Mouse (Mus musculus) hindbrain, embryonic 10.5 days (tissue): ENCODE results near the gene Iqce. TPM values are rescaled to one million over a fixed set of nuclear protein-coding genes. Genes with fewer than 3 reads are reported as not detected.

Experiments used
- DNase-seq: peaks from one replicate; pipeline ENCODE4 v3.0.0-alpha.2; 2017; ENCODE audit warnings: low spot score
- H3K27ac ChIP-seq: fragments of 300-500 bp; sonication (generic); 2 replicates; pipeline ENCODE4 v1.5.1; 2016; ENCODE audit warnings: mild to moderate bottlenecking, moderate library complexity
- H3K27me3 ChIP-seq: fragments of 300-500 bp; sonication (generic); 2 replicates; pipeline ENCODE4 v1.6.1; 2016; ENCODE audit warnings: mild to moderate bottlenecking; ENCODE audit not compliant: poor library complexity, insufficient read depth, severe bottlenecking
- H3K36me3 ChIP-seq: fragments of 300-500 bp; sonication (generic); 2 replicates; pipeline ENCODE4 v1.6.1; 2016; ENCODE audit warnings: mild to moderate bottlenecking, moderate library complexity
- H3K4me1 ChIP-seq: fragments of 300-500 bp; sonication (generic); replicated peaks from 2 replicates; pipeline ENCODE4 v1.6.1; 2016; ENCODE audit warnings: mild to moderate bottlenecking
- H3K4me3 ChIP-seq: fragments of 300-500 bp; sonication (generic); 2 replicates; pipeline ENCODE4 v1.5.1; 2016; ENCODE audit warnings: mild to moderate bottlenecking, moderate library complexity
- H3K9me3 ChIP-seq: fragments of 300-500 bp; sonication (generic); 2 replicates; pipeline ENCODE4 v1.6.1; 2016; ENCODE audit warnings: mild to moderate bottlenecking, moderate library complexity
- WGBS: fragments of 180-500 bp; shearing (Covaris S2); methylation state at CpG from one replicate; pipeline ENCODE4 v1.1.7; 2016; 5-methylcytosine and 5-hydroxymethylcytosine counted together
- polyA plus RNA-seq: library from polyadenylated mRNA; unstranded; fragments of >200 nt; fragmentation: Nextera tagmentation; extraction: Ambion mirVana; gene quantifications from 2 replicates; pipeline ENCODE4 v1.2.1, GENCODE M21; 2016

Gene Iqce
- 24.5 and 29.1 TPM in 2 replicates for polyA plus RNA-seq

GRCm38 (mm10) chr5:140702103-140702513 is at the start of gene Iqce:
Iqce (minus strand) TSS chr5:140702378.
- no peaks in the 10 kb centered on the region for H3K9me3 ChIP-seq
- WGBS: under 1% methylated on average over 33 of the region's 33 CpGs
- H3K4me3 ChIP-seq: peak within 1 kb of the TSS; percentile 83
- H3K27me3 ChIP-seq: no peaks in the 10 kb centered on the region
- peaks cover 64% of the 10 kb centered on the region for H3K4me1 ChIP-seq
- DNase-seq: peak; percentile 96
- H3K36me3 ChIP-seq: peaks cover 30% of the 10 kb centered on the region
- H3K27ac ChIP-seq: peak within 1 kb of the TSS; percentile 94

- no peak overlapping the region for H3K4me3 ChIP-seq
- 4% methylated on average over 1 of the region's 2 CpGs for WGBS
- H3K4me1 ChIP-seq: peaks cover 23% of the 10 kb centered on the region
- DNase-seq: no peak
- no peak overlapping the region for H3K27ac ChIP-seq
- peaks cover 11% of the 10 kb centered on the region; the same call in 1 of the 2 replicates for H3K36me3 ChIP-seq
- H3K27me3 ChIP-seq: no peaks in the 10 kb centered on the region
- H3K9me3 ChIP-seq: peaks cover 8% of the 10 kb centered on the region
Measured at GRCm38 (mm10) chr5:140750925-140751324, 48.7 kb upstream of the Iqce start.

- Histone ChIP-seq H3K9me3 (peaks cover 8% of the 10 kb centered on the region), H3K27me3 (no peaks in the 10 kb centered on the region), H3K4me1 (peaks cover 23% of the 10 kb centered on the region), H3K36me3 (peaks cover 8% of the 10 kb centered on the region; the same call in 1 of the 2 replicates), H3K27ac (peak overlapping the region; percentile 90), H3K4me3 (peak overlapping the region; percentile 47)
- WGBS: 18% methylated on average over 12 of the region's 12 CpGs
- peak; percentile 82 for DNase-seq
Measured at GRCm38 (mm10) chr5:140749062-140749875, 47.1 kb upstream of the Iqce start.

- Histone ChIP-seq H3K4me3 (no peak overlapping the region), H3K36me3 (peaks cover 8% of the 10 kb centered on the region; the same call in 1 of the 2 replicates), H3K9me3 (peaks cover 8% of the 10 kb centered on the region), H3K27me3 (no peaks in the 10 kb centered on the region), H3K4me1 (peaks cover 30% of the 10 kb centered on the region), H3K27ac (peak overlapping the region; percentile 90)
- DNase-seq: no peak
- WGBS: 80% methylated on average over 10 of the region's 10 CpGs
Measured at GRCm38 (mm10) chr5:140748425-140748824, 46.2 kb upstream of the Iqce start.

GRCm38 (mm10) chr5:140743706-140744131 is 41.5 kb upstream of the Iqce start:
- Histone ChIP-seq H3K36me3 (no peaks in the 10 kb centered on the region), H3K4me1 (peaks cover 22% of the 10 kb centered on the region), H3K4me3 (0 out of 2 replicates have a peak overlapping the region, but pooled peaks have one; percentile 11), H3K9me3 (no peaks in the 10 kb centered on the region), H3K27me3 (no peaks in the 10 kb centered on the region), H3K27ac (0 out of 2 replicates have a peak overlapping the region, but pooled peaks have one; percentile 12)
- WGBS: 31% methylated on average over 12 of the region's 12 CpGs
- peak; percentile 27 for DNase-seq

GRCm38 (mm10) chr5:140741877-140742276 is 39.7 kb upstream of the Iqce start:
- Histone ChIP-seq H3K9me3 (no peaks in the 10 kb centered on the region), H3K27ac (no peak overlapping the region)
- no peak for DNase-seq

GRCm38 (mm10) chr5:140741040-140741439 is 38.9 kb upstream of the Iqce start:
- DNase-seq: no peak
- no peak overlapping the region for H3K4me3 ChIP-seq
- 77% methylated on average over 11 of the region's 11 CpGs for WGBS
- H3K9me3 ChIP-seq: no peaks in the 10 kb centered on the region
- no peaks in the 10 kb centered on the region for H3K36me3 ChIP-seq
- peaks cover 21% of the 10 kb centered on the region for H3K27me3 ChIP-seq
- H3K4me1 ChIP-seq: peaks cover 8% of the 10 kb centered on the region
- H3K27ac ChIP-seq: 0 out of 2 replicates have a peak overlapping the region, but pooled peaks have one; percentile 10

More at GRCm38 (mm10) chr5:140741877-140742276, 39.7 kb upstream of the Iqce start:
- Histone ChIP-seq H3K4me3 (no peak overlapping the region), H3K4me1 (peaks cover 11% of the 10 kb centered on the region), H3K36me3 (no peaks in the 10 kb centered on the region), H3K27me3 (peaks cover 12% of the 10 kb centered on the region)

GRCm38 (mm10) chr5:140739813-140740212 is 37.6 kb upstream of the Iqce start:
- H3K4me3 ChIP-seq: no peak overlapping the region

GRCm38 (mm10) chr5:140736166-140736565 is 34.0 kb upstream of the Iqce start:
- Histone ChIP-seq H3K4me1 (peaks cover 12% of the 10 kb centered on the region), H3K9me3 (no peaks in the 10 kb centered on the region), H3K27me3 (peaks cover 48% of the 10 kb centered on the region), H3K4me3 (peak overlapping the region; percentile 43), H3K36me3 (no peaks in the 10 kb centered on the region), H3K27ac (no peak overlapping the region)
- WGBS: 17% methylated on average over 13 of the region's 13 CpGs
- DNase-seq: no peak

More at GRCm38 (mm10) chr5:140739813-140740212, 37.6 kb upstream of the Iqce start:
- DNase-seq: no peak
- Histone ChIP-seq H3K27me3 (peaks cover 33% of the 10 kb centered on the region), H3K4me1 (peaks cover 19% of the 10 kb centered on the region), H3K27ac (no peak overlapping the region), H3K36me3 (no peaks in the 10 kb centered on the region), H3K9me3 (no peaks in the 10 kb centered on the region)
- WGBS: 79% methylated on average over 12 of the region's 12 CpGs

- DNase-seq: peak; percentile 25
- peaks cover 48% of the 10 kb centered on the region for H3K27me3 ChIP-seq
- H3K9me3 ChIP-seq: no peaks in the 10 kb centered on the region
- H3K4me3 ChIP-seq: peak overlapping the region; percentile 43
- H3K36me3 ChIP-seq: no peaks in the 10 kb centered on the region
- peaks cover 12% of the 10 kb centered on the region for H3K4me1 ChIP-seq
- no peak overlapping the region for H3K27ac ChIP-seq
- 1% methylated on average over 22 of the region's 22 CpGs for WGBS
Measured at GRCm38 (mm10) chr5:140735297-140735696, 33.1 kb upstream of the Iqce start.

- Histone ChIP-seq H3K36me3 (no peaks in the 10 kb centered on the region), H3K27me3 (peaks cover 48% of the 10 kb centered on the region), H3K9me3 (no peaks in the 10 kb centered on the region), H3K27ac (no peak overlapping the region), H3K4me3 (no peak overlapping the region), H3K4me1 (peaks cover 12% of the 10 kb centered on the region)
- DNase-seq: no peak
- WGBS: 87% methylated on average over 3 of the region's 3 CpGs
Measured at GRCm38 (mm10) chr5:140733336-140733735, 31.2 kb upstream of the Iqce start.

- no peaks in the 10 kb centered on the region for H3K36me3 ChIP-seq
- H3K4me1 ChIP-seq: peaks cover 12% of the 10 kb centered on the region
- no peak overlapping the region for H3K4me3 ChIP-seq
- peaks cover 39% of the 10 kb centered on the region for H3K27me3 ChIP-seq
- WGBS: 62% methylated on average over 4 of the region's 4 CpGs
- DNase-seq: peak; percentile 22
- H3K9me3 ChIP-seq: no peaks in the 10 kb centered on the region
- H3K27ac ChIP-seq: no peak overlapping the region
Measured at GRCm38 (mm10) chr5:140732195-140732594, 30.0 kb upstream of the Iqce start.
